Mouse (Mus musculus) heart, adult 8-10 months (tissue): ENCODE results near the gene 1110051M20Rik. TPM values are rescaled to one million over a fixed set of nuclear protein-coding genes. Genes with fewer than 3 reads are reported as not detected.
A peak's percentile ranks its signal among the peaks of the same experiment; 100 is the strongest.

Experiments used
- DNase-seq: peaks from one replicate; pipeline ENCODE4 v3.0.0; 2022; ENCODE audit warnings: low spot score
- total RNA-seq, 4 experiments: library from RNA; stranded (reverse); gene quantifications; 2 replicates each; pipeline ENCODE4 v1.2.4; 2022

Gene 1110051M20Rik
- total RNA-seq, 4 experiments from 2014 or later: 9.1 to 14.9 (median 13.8) TPM

- no peak for DNase-seq
Observed at GRCm38 (mm10) chr2:91421641-91422040, 22.9 kb downstream of the 1110051M20Rik start.

GRCm38 (mm10) chr2:91413811-91414210 is 30.7 kb downstream of the 1110051M20Rik start:
- peak; percentile 21 for DNase-seq

- peak; percentile 28 for DNase-seq
Observed at GRCm38 (mm10) chr2:91412361-91412760, 32.1 kb downstream of the 1110051M20Rik start.

- no peak for DNase-seq
Observed at GRCm38 (mm10) chr2:91411473-91411872, 33.0 kb downstream of the 1110051M20Rik start.

- no peak for DNase-seq
Observed at GRCm38 (mm10) chr2:91408031-91408430, 36.5 kb downstream of the 1110051M20Rik start.

GRCm38 (mm10) chr2:91405071-91405470 is 39.4 kb downstream of the 1110051M20Rik start:
- no peak for DNase-seq

- DNase-seq: no peak
Observed at GRCm38 (mm10) chr2:91399727-91400126, 44.8 kb downstream of the 1110051M20Rik start.

- no peak for DNase-seq
Observed at GRCm38 (mm10) chr2:91399168-91399567, 45.3 kb downstream of the 1110051M20Rik start.

GRCm38 (mm10) chr2:91394078-91394477 is 50.4 kb downstream of the 1110051M20Rik start:
- DNase-seq: no peak

GRCm38 (mm10) chr2:91388738-91389137 is 55.8 kb downstream of the 1110051M20Rik start:
- DNase-seq: no peak

- DNase-seq: no peak
Observed at GRCm38 (mm10) chr2:91388281-91388680, 56.2 kb downstream of the 1110051M20Rik start.

- DNase-seq: no peak
Observed at GRCm38 (mm10) chr2:91387287-91387958, 57.1 kb downstream of the 1110051M20Rik start.

- no peak for DNase-seq
Observed at GRCm38 (mm10) chr2:91386547-91387286, 57.8 kb downstream of the 1110051M20Rik start.

- DNase-seq: no peak
Observed at GRCm38 (mm10) chr2:91383294-91383693, 61.2 kb downstream of the 1110051M20Rik start.

- DNase-seq: no peak
Observed at GRCm38 (mm10) chr2:91377038-91377437, 67.5 kb downstream of the 1110051M20Rik start.

GRCm38 (mm10) chr2:91370314-91370713 is 74.2 kb downstream of the 1110051M20Rik start:
- DNase-seq: no peak

GRCm38 (mm10) chr2:91363272-91363671 is 81.2 kb downstream of the 1110051M20Rik start:
- no peak for DNase-seq

GRCm38 (mm10) chr2:91361068-91361528 is 83.4 kb downstream of the 1110051M20Rik start:
- peak; percentile 67 for DNase-seq

GRCm38 (mm10) chr2:91355767-91356166 is 88.7 kb downstream of the 1110051M20Rik start:
- DNase-seq: no peak

- DNase-seq: no peak
Observed at GRCm38 (mm10) chr2:91354727-91355403, 89.6 kb downstream of the 1110051M20Rik start.

- DNase-seq: no peak
Observed at GRCm38 (mm10) chr2:91353854-91354253, 90.7 kb downstream of the 1110051M20Rik start.

GRCm38 (mm10) chr2:91351841-91352240 is 92.7 kb downstream of the 1110051M20Rik start:
- no peak for DNase-seq
